Mouse (Mus musculus) hindbrain, postnatal 0 days (tissue): ENCODE measurements around the gene Cep97. TPM values are rescaled to one million over a fixed set of nuclear protein-coding genes. Genes with fewer than 3 reads are reported as not detected.
"Not testable (repeated sequence)": the region's sequence is repeated elsewhere in the genome, so short reads cannot be mapped to it uniquely, and the experiment has no call there.

ENCODE experiments used
- ATAC-seq: fragments of 200-750 bp; cut with Nextera tagmentation; 2 replicates; pipeline ENCODE4 v1.8.0; 2017; ENCODE audit warnings: mild to moderate bottlenecking, moderate TSS enrichment, moderate library complexity
- DNase-seq: peaks from one replicate; pipeline ENCODE4 v3.0.0-alpha.2; 2015; ENCODE audit warnings: low spot score
- H3K27ac ChIP-seq: fragments of 300-500 bp; sonication (generic); 2 replicates; pipeline ENCODE4 v1.5.1; 2014; ENCODE audit warnings: mild to moderate bottlenecking
- H3K27me3 ChIP-seq: fragments of 300-500 bp; sonication (generic); 2 replicates; pipeline ENCODE4 v1.6.1; 2014; ENCODE audit warnings: low read length, mixed read lengths; ENCODE audit not compliant: insufficient read depth
- H3K36me3 ChIP-seq: fragments of 300-500 bp; sonication (generic); 2 replicates; pipeline ENCODE4 v1.6.1; 2014; ENCODE audit warnings: low read length, mixed read lengths; ENCODE audit not compliant: insufficient read depth
- H3K4me1 ChIP-seq: fragments of 300-500 bp; sonication (generic); 2 replicates; pipeline ENCODE4 v1.6.1; 2014; ENCODE audit warnings: antibody characterized with exemption, low read length, mixed read lengths; ENCODE audit not compliant: insufficient read depth
- H3K4me2 ChIP-seq: fragments of 300-500 bp; sonication (generic); 2 replicates; pipeline ENCODE4 v1.6.1; 2014; ENCODE audit warnings: low read depth, mild to moderate bottlenecking, low read length, moderate library complexity, mixed read lengths
- H3K4me3 ChIP-seq: fragments of 300-500 bp; sonication (generic); 2 replicates; pipeline ENCODE4 v1.5.1; 2014; ENCODE audit warnings: low read length
- H3K9ac ChIP-seq: fragments of 300-500 bp; sonication (generic); replicated peaks from 2 replicates; pipeline ENCODE4 v1.6.1; 2014; ENCODE audit warnings: mild to moderate bottlenecking, low read length, moderate library complexity, mixed read lengths
- H3K9me3 ChIP-seq: fragments of 300-500 bp; sonication (generic); 2 replicates; pipeline ENCODE4 v1.6.1; 2016; ENCODE audit warnings: low read length, mixed read lengths
- CTCF ChIP-seq: IDR thresholded peaks from 2 replicates; pipeline ENCODE4 v1.5.1; 2016; ENCODE audit warnings: antibody characterized with exemption, control low read depth, low read depth
- WGBS: fragments of 180-500 bp; shearing (Covaris S2); extraction: QIAGEN DNeasy Blood & Tissue Kit; methylation state at CpG from one replicate; pipeline ENCODE4 v1.1.7; 2014; 5-methylcytosine and 5-hydroxymethylcytosine counted together
- polyA plus RNA-seq: library from polyadenylated mRNA; unstranded; fragments of >200 nt; fragmentation: Nextera tagmentation; extraction: Ambion mirVana; gene quantifications from 2 replicates; pipeline ENCODE4 v1.2.1, GENCODE M21; 2015
- total RNA-seq: library from RNA; depleted of rRNA; stranded (reverse); fragments of >200 nt; gene quantifications from 2 replicates; pipeline ENCODE4 v1.2.3, GENCODE M21; 2014

Gene Cep97
- total and polyA plus RNA-seq, 2 experiments from 2014 or later: 5.8 to 7.1 TPM

DNA sequence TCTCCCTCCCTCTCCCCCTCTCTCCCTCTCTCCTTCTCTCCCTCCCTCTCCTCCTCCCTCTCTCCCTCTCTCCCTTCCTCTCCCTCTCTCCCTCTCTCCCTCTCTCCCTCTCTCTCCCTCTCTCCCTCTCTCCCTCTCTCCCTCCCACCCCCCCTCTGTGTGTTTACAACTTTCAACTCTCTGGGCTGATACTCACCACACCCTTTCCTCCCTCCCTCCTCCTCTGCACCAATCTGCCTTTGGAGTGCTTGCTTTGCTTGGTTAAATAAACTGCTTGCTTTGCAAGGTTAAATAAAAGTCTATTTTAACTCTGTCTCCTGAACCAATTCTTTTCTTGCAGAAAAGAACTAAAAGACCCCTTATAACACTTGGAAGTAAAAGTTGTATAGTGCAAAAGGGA lies 18.1 kb upstream of the Cep97 start:
- no peaks in the 10 kb centered on the region for H3K4me1 ChIP-seq
- no peaks in the 10 kb centered on the region for H3K27me3 ChIP-seq
- DNase-seq (no peak), ATAC-seq (no peak)
- H3K36me3 ChIP-seq: no peaks in the 10 kb centered on the region
- no peaks in the 10 kb centered on the region for H3K9me3 ChIP-seq
- H3K9ac ChIP-seq: no peak overlapping the region
- H3K4me2 ChIP-seq: no peak overlapping the region
- H3K27ac ChIP-seq: no peak overlapping the region
- no peak for TF ChIP-seq CTCF
- no peak overlapping the region for H3K4me3 ChIP-seq

DNA sequence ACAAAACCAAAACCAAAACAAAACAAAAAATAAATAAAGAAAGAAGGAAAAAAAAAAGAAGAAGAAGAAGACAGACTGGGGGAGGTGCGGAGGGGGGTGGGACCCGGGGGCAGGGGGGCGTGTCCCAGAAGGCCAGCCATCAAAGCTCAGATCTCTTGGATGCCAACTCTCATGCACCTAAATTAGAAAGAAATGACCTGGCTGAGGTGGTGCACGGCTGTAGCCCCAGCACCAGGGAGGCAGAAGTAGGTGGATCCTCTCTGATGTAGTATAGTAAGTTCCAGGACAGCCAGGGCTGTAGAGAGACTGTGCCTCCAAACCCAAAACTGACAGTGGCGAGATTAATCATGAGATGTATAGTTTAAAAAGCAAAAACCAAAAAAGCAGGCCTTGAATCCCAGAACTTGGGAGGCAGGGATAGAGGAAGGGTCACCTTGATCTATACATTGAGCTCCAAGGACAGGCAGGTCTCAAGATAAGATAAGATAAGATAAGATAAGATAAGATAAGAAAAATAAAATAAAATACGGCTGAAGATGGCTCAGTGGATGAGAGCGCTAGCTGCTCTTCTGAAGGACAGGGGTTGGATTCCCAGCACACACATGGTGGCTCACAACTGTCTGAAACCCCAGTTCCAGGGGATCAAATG lies 17.1 kb upstream of the Cep97 start:
- no peak overlapping the region for H3K9ac ChIP-seq
- no peak overlapping the region for H3K4me3 ChIP-seq
- H3K27ac ChIP-seq: no peak overlapping the region
- TF ChIP-seq CTCF: no peak
- H3K9me3 ChIP-seq: no peaks in the 10 kb centered on the region
- H3K36me3 ChIP-seq: no peaks in the 10 kb centered on the region
- DNase-seq: no peak
- H3K4me1 ChIP-seq: no peaks in the 10 kb centered on the region
- no peak overlapping the region for H3K4me2 ChIP-seq
- no peak for ATAC-seq
- WGBS: 81% methylated on average over 7 of the region's 7 CpGs
- H3K27me3 ChIP-seq: no peaks in the 10 kb centered on the region

DNA sequence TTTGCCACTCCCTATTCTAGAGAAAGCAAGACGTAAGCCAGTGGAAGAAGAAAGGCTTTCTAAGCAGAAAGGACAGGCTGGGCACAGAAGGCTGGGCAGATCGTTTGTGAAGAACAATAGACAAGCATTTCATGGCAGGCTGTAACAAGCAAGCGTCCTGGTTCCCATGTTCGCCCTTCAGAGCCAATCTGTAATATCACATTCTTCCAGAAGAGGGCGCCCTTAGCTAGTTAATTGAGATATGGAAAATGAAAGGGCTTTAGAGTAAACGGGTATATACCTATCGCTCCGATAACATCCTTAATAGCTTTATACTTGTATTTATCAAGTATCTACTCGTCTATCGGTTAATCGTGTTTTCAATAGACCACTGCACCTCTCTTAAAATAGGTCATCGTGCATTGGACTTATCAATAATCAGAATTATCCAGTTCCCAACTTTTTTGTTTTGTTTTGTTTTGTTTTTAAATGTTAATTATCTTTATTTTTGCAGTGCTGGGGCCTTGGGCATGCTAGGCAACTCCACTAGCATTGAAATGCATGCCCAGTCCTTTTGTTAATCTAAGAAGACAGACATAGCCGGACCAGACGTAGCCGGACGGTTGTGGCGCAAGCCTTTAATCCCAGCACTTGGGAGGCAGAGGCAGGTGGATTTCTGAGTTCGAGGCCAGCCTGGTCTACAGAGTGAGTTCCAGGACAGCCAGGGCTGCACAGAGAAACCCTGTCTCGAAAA lies 16.5 kb upstream of the Cep97 start:
- H3K36me3 ChIP-seq: no peaks in the 10 kb centered on the region
- no peaks in the 10 kb centered on the region for H3K4me1 ChIP-seq
- no peak overlapping the region for H3K4me3 ChIP-seq
- no peaks in the 10 kb centered on the region for H3K9me3 ChIP-seq
- H3K9ac ChIP-seq: no peak overlapping the region
- H3K27ac ChIP-seq: no peak overlapping the region
- H3K27me3 ChIP-seq: no peaks in the 10 kb centered on the region
- TF ChIP-seq CTCF: peak; percentile 82
- DNase-seq (peak; percentile 86), ATAC-seq (peak; percentile 70)
- peak overlapping the region; percentile 13; the same call in 1 of the 2 replicates for H3K4me2 ChIP-seq
- WGBS: 39% methylated on average over 19 of the region's 19 CpGs

DNA sequence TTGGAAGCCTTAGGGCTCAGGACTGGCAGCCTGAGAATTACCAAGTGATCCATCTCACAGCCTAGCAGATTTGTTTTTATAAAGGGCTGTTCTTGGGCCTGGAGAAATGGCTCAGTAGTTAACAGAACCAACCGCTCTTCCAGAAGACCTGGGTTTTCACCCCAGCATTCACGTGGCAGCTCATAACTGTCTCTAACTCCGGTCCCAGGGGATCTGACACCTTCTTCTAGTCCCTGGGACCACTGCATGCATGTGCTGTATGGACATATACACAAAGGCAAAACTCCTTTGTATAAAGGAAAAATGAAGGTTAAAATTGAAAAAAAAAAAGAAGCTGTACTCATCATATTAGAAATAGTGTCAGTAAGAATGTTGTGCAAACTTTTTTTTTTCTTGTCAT lies 15.8 kb upstream of the Cep97 start:
- WGBS: 77% methylated on average over 3 of the region's 3 CpGs
- no peaks in the 10 kb centered on the region for H3K27me3 ChIP-seq
- no peaks in the 10 kb centered on the region for H3K9me3 ChIP-seq
- H3K27ac ChIP-seq: no peak overlapping the region
- no peak overlapping the region for H3K4me2 ChIP-seq
- TF ChIP-seq CTCF: no peak
- ATAC-seq (0 out of 2 replicates have a peak, but pooled peaks have one; percentile 40), DNase-seq (no peak)
- no peaks in the 10 kb centered on the region for H3K4me1 ChIP-seq
- H3K36me3 ChIP-seq: no peaks in the 10 kb centered on the region
- H3K4me3 ChIP-seq: no peak overlapping the region
- H3K9ac ChIP-seq: no peak overlapping the region

DNA sequence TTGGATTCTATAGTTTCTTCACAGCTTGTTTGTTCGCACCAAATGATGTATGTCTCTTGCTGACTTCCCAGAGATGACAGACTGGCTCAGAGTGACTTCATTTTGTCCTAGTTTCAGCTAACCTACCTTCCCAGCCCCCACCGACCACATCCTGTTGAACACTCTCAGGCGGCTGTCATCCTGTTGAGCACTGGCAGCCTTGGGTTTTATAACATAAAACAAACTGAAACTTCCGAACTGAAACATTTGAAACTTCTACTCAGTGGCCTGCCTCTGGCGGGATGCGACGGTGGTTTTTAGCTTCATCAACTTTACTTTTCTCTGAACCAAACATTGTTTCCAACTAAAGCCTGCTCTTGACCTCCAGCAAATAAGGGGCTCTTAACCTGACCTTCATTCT lies 14.3 kb upstream of the Cep97 start:
- no peaks in the 10 kb centered on the region for H3K9me3 ChIP-seq
- no peak for TF ChIP-seq CTCF
- DNase-seq (no peak), ATAC-seq (no peak)
- no peak overlapping the region for H3K4me3 ChIP-seq
- no peak overlapping the region for H3K9ac ChIP-seq
- H3K4me2 ChIP-seq: no peak overlapping the region
- H3K27me3 ChIP-seq: no peaks in the 10 kb centered on the region
- 72% methylated on average over 7 of the region's 7 CpGs for WGBS
- H3K27ac ChIP-seq: no peak overlapping the region
- no peaks in the 10 kb centered on the region for H3K36me3 ChIP-seq
- no peaks in the 10 kb centered on the region for H3K4me1 ChIP-seq

DNA sequence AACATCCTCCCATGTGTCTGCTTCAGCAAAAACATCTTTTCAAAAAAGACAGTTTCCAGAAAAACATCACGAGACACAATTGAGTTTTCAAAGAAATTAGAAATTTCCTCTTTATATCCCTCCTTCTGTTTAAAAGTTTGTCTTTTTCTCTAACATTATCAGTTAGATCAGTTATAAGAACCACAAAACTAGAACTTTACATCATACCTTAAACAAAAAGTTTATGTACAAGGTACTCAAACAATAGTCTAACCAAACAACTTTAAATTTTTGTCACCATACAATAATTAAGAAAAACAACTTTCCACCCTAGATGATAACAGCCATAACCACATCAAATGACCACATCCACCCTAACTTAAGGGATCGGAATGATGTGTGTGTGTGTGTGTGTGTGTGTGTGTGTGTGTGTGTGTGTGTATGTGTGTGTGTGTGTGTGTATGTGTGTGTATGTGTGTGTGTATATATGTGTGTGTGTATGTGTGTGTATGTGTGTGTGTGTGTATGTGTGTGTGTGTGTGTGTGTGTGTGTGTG lies 13.3 kb upstream of the Cep97 start:
- not testable (repeated sequence) for H3K27ac ChIP-seq, H3K9ac ChIP-seq, H3K4me2 ChIP-seq, H3K36me3 ChIP-seq, DNase-seq, ATAC-seq, H3K9me3 ChIP-seq, H3K4me3 ChIP-seq, H3K27me3 ChIP-seq, H3K4me1 ChIP-seq
- WGBS: 90% methylated on average over 2 of the region's 2 CpGs

DNA sequence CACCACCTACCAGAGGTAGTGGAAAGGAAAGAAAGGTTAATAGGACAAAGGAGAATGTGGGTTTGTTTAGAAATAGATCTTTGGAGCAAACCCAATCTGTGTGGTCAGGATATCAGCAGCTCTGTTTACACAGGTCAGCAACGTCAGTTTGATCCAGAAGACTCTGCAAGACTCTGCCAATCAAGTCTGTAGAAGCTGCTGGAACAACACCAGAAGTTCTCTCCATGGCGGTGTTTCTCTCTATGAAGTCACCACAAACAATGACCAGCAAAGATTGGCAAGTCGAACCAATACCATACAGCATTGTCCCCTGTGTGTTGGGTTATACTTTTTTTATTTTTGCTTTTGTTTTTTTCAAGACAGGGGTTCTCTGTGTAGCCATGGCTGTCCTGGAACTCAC lies 12.6 kb upstream of the Cep97 start:
- H3K4me3 ChIP-seq: no peak overlapping the region
- no peaks in the 10 kb centered on the region for H3K27me3 ChIP-seq
- H3K36me3 ChIP-seq: no peaks in the 10 kb centered on the region
- TF ChIP-seq CTCF: no peak
- 71% methylated on average over 3 of the region's 3 CpGs for WGBS
- DNase-seq (no peak), ATAC-seq (no peak)
- H3K9ac ChIP-seq: no peak overlapping the region
- H3K27ac ChIP-seq: no peak overlapping the region
- no peaks in the 10 kb centered on the region for H3K9me3 ChIP-seq
- no peak overlapping the region for H3K4me2 ChIP-seq
- H3K4me1 ChIP-seq: no peaks in the 10 kb centered on the region
